Mouse (Mus musculus) liver, postnatal 0 days (tissue): ENCODE measurements at regions not wholly inside any gene's neighbourhood (a gene's known extent, or its start where the extent isn't known, plus 50 kb on each side); places are given as distances from the start of the nearest gene placed in this dataset.
"Not testable (repeated sequence)": the region's sequence is repeated elsewhere in the genome, so short reads cannot be mapped to it uniquely, and the experiment has no call there.

Experiments used
- ATAC-seq: fragments of 200-750 bp; cut with Nextera tagmentation; 2 replicates; pipeline ENCODE4 v1.8.0; 2017; ENCODE audit warnings: mild to moderate bottlenecking, moderate library complexity
- DNase-seq: peaks from one replicate; pipeline ENCODE4 v3.0.0-alpha.2; 2016
- H3K27ac ChIP-seq: fragments of 300-500 bp; sonication (generic); 2 replicates; pipeline ENCODE4 v1.5.1; 2014; ENCODE audit warnings: antibody characterized with exemption, moderate library complexity, mild to moderate bottlenecking, low read depth
- H3K27me3 ChIP-seq: fragments of 300-500 bp; sonication (generic); 2 replicates; pipeline ENCODE4 v1.6.1; 2014; ENCODE audit warnings: low read length, control low read depth, mixed read lengths; ENCODE audit not compliant: insufficient read depth
- H3K36me3 ChIP-seq: fragments of 300-500 bp; sonication (generic); replicated peaks from 2 replicates; pipeline ENCODE4 v1.6.1; 2014; ENCODE audit warnings: mild to moderate bottlenecking, control low read depth, low read length, moderate library complexity, mixed read lengths; ENCODE audit not compliant: insufficient read depth
- H3K4me1 ChIP-seq: fragments of 300-500 bp; sonication (generic); 2 replicates; pipeline ENCODE4 v1.6.1; 2014; ENCODE audit warnings: antibody characterized with exemption, mild to moderate bottlenecking, control low read depth; ENCODE audit not compliant: insufficient read depth
- H3K4me2 ChIP-seq: fragments of 300-500 bp; sonication (generic); 2 replicates; pipeline ENCODE4 v1.6.1; 2014; ENCODE audit warnings: low read depth, mild to moderate bottlenecking, low read length, moderate library complexity, mixed read lengths
- H3K4me3 ChIP-seq: fragments of 300-500 bp; sonication (generic); 2 replicates; pipeline ENCODE4 v1.5.1; 2014; ENCODE audit warnings: low read depth, low read length
- H3K9ac ChIP-seq: fragments of 300-500 bp; sonication (generic); replicated peaks from 2 replicates; pipeline ENCODE4 v1.6.1; 2014; ENCODE audit warnings: mild to moderate bottlenecking, moderate library complexity
- H3K9me3 ChIP-seq: fragments of 300-500 bp; sonication (generic); 2 replicates; pipeline ENCODE4 v1.6.1; 2016; ENCODE audit warnings: mild to moderate bottlenecking, control low read depth, low read length, mixed read lengths
- CTCF ChIP-seq: sonication (generic); IDR thresholded peaks from 2 replicates; pipeline ENCODE4 v1.5.1; 2016; ENCODE audit warnings: antibody characterized with exemption, low read depth
- EP300 ChIP-seq: IDR thresholded peaks from 2 replicates; pipeline ENCODE4 v1.6.1; 2016; ENCODE audit warnings: antibody characterized with exemption, low read depth, mild to moderate bottlenecking
- WGBS: fragments of 180-500 bp; shearing (Covaris S2); extraction: QIAGEN DNeasy Blood & Tissue Kit; methylation state at CpG from one replicate; pipeline ENCODE4 v1.1.7; 2014; ENCODE audit not compliant: insufficient replicate concordance; 5-methylcytosine and 5-hydroxymethylcytosine counted together

- Histone ChIP-seq H3K27me3 (no peaks in the 10 kb centered on the region), H3K9ac (no peak overlapping the region), H3K4me2 (no peak overlapping the region), H3K9me3 (no peaks in the 10 kb centered on the region), H3K4me1 (no peaks in the 10 kb centered on the region), H3K27ac (no peak overlapping the region), H3K4me3 (no peak overlapping the region), H3K36me3 (no peaks in the 10 kb centered on the region)
- ATAC-seq (no peak), DNase-seq (no peak)
- no peak for TF ChIP-seq EP300
- TF ChIP-seq CTCF: no peak
- WGBS: 68% methylated on average over 6 of the region's 6 CpGs
Observed at GRCm38 (mm10) chr3:8206623-8207404, 1403.1 kb downstream of the Zfp704 start.

GRCm38 (mm10) chr3:8163030-8163429, 1446.9 kb downstream of the Zfp704 start:
- H3K9me3 ChIP-seq: no peaks in the 10 kb centered on the region
- ATAC-seq (no peak), DNase-seq (no peak)
- no peak overlapping the region for H3K4me3 ChIP-seq
- no peak overlapping the region for H3K4me2 ChIP-seq
- H3K9ac ChIP-seq: no peak overlapping the region
- H3K27ac ChIP-seq: no peak overlapping the region
- no peak for TF ChIP-seq EP300
- TF ChIP-seq CTCF: no peak
- WGBS: 67% methylated on average over 4 of the region's 4 CpGs
- H3K36me3 ChIP-seq: no peaks in the 10 kb centered on the region
- no peaks in the 10 kb centered on the region for H3K4me1 ChIP-seq
- H3K27me3 ChIP-seq: no peaks in the 10 kb centered on the region

DNA sequence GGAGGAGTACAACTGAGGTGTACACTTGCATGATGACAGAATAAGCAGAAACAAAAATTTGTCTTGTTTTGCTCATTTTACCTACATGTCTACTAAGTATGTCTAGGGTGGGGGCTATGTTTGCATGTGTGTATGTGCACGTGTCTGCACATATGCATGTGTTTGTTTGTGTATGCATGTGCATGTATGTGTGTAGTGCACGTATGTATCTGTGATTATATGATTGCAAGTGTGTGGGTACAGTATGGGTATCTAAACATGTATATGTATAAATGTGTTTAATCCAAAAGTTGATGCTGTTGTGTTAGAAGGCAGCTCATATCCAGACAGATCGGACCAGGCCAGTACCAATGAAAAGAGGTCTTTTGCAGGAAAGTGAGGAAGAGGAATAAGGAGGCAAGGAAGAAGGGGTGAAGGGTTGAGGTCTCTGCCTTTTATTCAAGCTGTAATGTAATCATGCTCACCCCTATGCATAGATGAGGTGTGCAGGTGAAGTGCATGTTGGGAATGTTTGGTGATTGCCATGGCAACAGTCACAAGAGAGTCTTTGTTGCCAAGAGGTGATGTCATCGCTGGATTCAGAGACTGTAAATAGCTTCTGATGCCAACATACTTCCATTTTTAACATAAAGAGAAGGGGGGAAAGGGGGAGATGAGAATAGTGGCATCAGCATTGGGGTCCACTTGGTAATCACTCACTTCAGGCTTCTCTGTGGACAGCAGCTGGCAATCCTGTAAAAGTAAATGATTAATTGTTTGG, 1447.7 kb downstream of the Zfp704 start:
- WGBS: 69% methylated on average over 4 of the region's 4 CpGs
- no peak overlapping the region for H3K4me3 ChIP-seq
- no peak for ATAC-seq
- TF ChIP-seq EP300 (no peak), CTCF (no peak)
- H3K4me1 ChIP-seq: no peaks in the 10 kb centered on the region
- H3K27me3 ChIP-seq: no peaks in the 10 kb centered on the region
- H3K4me2 ChIP-seq: no peak overlapping the region
- DNase-seq: no peak
- H3K27ac ChIP-seq: no peak overlapping the region
- H3K9me3 ChIP-seq: no peaks in the 10 kb centered on the region
- no peak overlapping the region for H3K9ac ChIP-seq
- no peaks in the 10 kb centered on the region for H3K36me3 ChIP-seq

DNA sequence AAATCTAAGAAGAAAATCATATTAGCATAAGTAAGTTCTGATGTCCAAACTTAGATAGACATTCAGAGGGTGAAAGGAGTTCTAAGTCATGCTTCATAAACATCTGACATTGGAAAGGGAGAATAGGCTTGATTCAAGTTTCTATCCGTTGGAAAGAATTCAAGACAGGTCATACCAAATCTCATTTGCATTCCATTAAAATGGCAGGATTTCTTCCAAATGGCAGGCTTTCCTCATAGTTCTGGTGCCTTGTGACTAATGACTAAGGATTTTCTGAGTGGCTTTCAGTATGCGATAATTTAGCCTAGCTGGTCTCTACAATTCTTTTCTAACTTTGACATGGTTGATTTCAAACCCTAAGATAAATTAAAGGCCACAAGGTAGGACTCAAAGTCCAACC, 1466.9 kb downstream of the Zfp704 start:
- Histone ChIP-seq H3K4me3 (no peak overlapping the region), H3K27me3 (no peaks in the 10 kb centered on the region), H3K9ac (no peak overlapping the region), H3K4me2 (no peak overlapping the region), H3K4me1 (no peaks in the 10 kb centered on the region), H3K9me3 (no peaks in the 10 kb centered on the region; the same call in 1 of the 2 replicates), H3K36me3 (no peaks in the 10 kb centered on the region), H3K27ac (no peak overlapping the region)
- ATAC-seq (no peak), DNase-seq (no peak)
- 68% methylated on average over 2 of the region's 2 CpGs for WGBS
- TF ChIP-seq CTCF: no peak
- no peak for TF ChIP-seq EP300

DNA sequence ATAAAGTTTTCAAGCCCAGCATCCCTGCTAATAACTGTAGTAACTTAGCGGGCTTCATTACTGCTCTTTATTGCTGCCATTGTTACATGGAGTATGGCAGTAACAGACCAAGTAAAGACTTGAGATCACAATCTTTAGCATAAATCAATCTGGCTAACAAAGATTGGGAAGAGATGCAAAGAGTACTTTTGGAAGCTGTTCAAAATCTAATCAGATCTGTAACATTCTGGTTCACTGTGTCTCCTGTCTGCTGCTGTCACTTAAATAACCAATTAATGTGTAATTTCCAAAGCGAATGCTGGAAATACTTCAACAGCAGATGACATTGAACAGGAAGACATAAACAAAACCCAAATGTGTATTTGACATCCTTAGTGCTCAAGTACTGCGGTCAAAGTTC, 1467.7 kb downstream of the Zfp704 start:
- no peak for TF ChIP-seq CTCF
- TF ChIP-seq EP300: no peak
- Histone ChIP-seq H3K4me1 (no peaks in the 10 kb centered on the region), H3K36me3 (no peaks in the 10 kb centered on the region), H3K4me3 (no peak overlapping the region), H3K27me3 (no peaks in the 10 kb centered on the region), H3K27ac (no peak overlapping the region), H3K9ac (no peak overlapping the region), H3K4me2 (no peak overlapping the region), H3K9me3 (no peaks in the 10 kb centered on the region; the same call in 1 of the 2 replicates)
- no peak for ATAC-seq
- no peak for DNase-seq
- WGBS: 65% methylated on average over 3 of the region's 3 CpGs

- DNase-seq (no peak), ATAC-seq (no peak)
- WGBS: 55% methylated on average over 2 of the region's 2 CpGs
Observed at GRCm38 (mm10) chr3:8141664-8142084, 1468.2 kb downstream of the Zfp704 start.

GRCm38 (mm10) chr3:8123641-8124040, 1486.2 kb downstream of the Zfp704 start:
- H3K4me1 ChIP-seq, ATAC-seq, DNase-seq, H3K4me3 ChIP-seq, H3K36me3 ChIP-seq, H3K9me3 ChIP-seq, H3K9ac ChIP-seq, H3K4me2 ChIP-seq, H3K27me3 ChIP-seq, H3K27ac ChIP-seq: not testable (repeated sequence)
- 63% methylated on average over 1 of the region's 1 CpGs for WGBS

More at GRCm38 (mm10) chr3:8141664-8142084, 1468.2 kb downstream of the Zfp704 start:
- no peak overlapping the region for H3K9ac ChIP-seq
- no peaks in the 10 kb centered on the region for H3K36me3 ChIP-seq
- no peaks in the 10 kb centered on the region for H3K27me3 ChIP-seq
- TF ChIP-seq CTCF (no peak), EP300 (no peak)
- no peaks in the 10 kb centered on the region; the same call in 1 of the 2 replicates for H3K9me3 ChIP-seq
- no peak overlapping the region for H3K4me2 ChIP-seq
- no peak overlapping the region for H3K27ac ChIP-seq
- no peak overlapping the region for H3K4me3 ChIP-seq
- H3K4me1 ChIP-seq: no peaks in the 10 kb centered on the region
